Mouse (Mus musculus): Measurements from ENCODE around the gene Gatc. TPM values are rescaled to one million over a fixed set of nuclear protein-coding genes. Genes with fewer than 3 reads are reported as not detected.
"Not testable (repeated sequence)": the region's sequence is repeated elsewhere in the genome, so short reads cannot be mapped to it uniquely, and the experiment has no call there.

The Gatc gene
- total and polyA plus RNA-seq, 3 experiments, result 6.2 to 34.0 (median 14.4) TPM

DNA sequence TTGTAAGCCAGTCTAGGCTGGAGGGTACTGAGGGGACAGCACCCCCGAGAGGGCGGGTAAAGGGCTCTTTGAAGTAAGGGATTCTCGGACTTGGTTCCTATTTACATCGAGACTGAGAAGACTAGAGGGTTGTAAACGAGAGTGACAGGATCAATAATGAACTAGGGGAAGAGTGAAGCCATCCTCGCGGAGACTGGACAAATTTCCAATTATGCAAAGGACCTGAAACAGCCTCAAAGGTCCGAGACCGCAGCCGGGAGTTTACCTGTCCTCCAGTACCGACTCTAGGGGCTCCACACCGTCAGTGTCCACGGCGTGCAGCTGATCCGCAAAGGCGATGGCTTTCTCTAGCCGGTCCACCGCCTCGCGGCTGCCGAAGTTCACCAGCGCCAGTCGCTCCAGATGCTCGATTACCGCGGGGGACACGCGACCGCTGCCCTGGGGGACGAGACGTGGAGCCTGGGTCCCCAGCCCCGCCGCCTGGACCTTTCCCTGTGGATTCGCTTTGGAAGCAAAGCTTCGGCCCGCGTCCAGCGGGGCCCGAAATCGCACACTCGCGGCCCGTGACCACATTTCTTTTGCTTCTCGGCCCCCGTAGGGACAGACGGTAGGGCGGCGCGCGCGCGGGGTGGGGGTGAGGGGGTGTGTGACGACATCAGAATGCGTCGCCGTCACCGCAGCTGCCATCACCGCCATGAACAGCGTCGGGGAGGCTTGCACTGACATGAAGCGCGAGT lies at the start of gene Gatc, which contains the start of gene Triap1 (continued):
- 0 out of 2 replicates have a peak, but pooled peaks have one; percentile 66 for TF ChIP-seq MYC (IDR thresholded peaks at IDR 0.05; ENCODE audit: low read depth, low read length)

DNA sequence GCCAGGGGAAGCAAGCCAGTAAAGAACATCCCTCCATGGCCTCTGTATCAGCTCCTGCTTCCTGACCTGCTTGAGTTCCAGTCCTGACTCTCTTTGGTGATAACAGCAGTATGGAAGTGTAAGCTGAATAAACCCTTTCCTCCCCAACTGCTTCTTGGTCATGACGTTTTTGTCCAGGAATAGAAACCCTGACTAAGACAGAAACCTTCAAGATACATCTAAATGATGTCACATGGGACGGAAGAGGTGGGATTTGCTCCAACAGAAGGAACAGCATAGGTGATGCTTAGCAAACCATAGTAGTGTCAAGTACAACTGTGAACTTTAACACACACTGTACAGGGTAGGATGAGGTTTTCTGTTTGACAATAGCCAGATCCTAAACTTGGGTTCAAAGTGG lies 37.9 kb upstream of the Gatc start:
- H3K4me1 ChIP-seq (ENCODE audit: control insufficient read depth in 1 of 2, insufficient read depth in 2 of 2); H3K9me3 ChIP-seq (replicated peaks; ENCODE audit: low read length); H3K79me2 ChIP-seq (replicated peaks; ENCODE audit: control insufficient read depth, extremely low read depth, insufficient read depth, poor library complexity, severe bottlenecking); dilution Hi-C loops (cut with MboI; ENCODE audit: extremely low pct_ligation_motif_present, extremely low pct_unique_long_range_greater_than_20kb, low sequenced_read_pairs); H3K27ac ChIP-seq (ENCODE audit: insufficient read depth, low read depth); H3K9ac ChIP-seq (ENCODE audit: insufficient read depth, low read depth); in situ Hi-C loops (cut with MboI; ENCODE audit: low pct_ligation_motif_present, low pct_unique_long_range_greater_than_20kb, low sequenced_read_pairs); H3K27me3 ChIP-seq (replicated peaks); H3K4me2 ChIP-seq (ENCODE audit: insufficient read depth, low read depth, poor library complexity, severe bottlenecking); H3K4me3 ChIP-seq (replicated peaks in 1 of 3; ENCODE audit: low read depth in 2 of 3, low read length in 2 of 3, poor library complexity in 1 of 3): not testable (repeated sequence)
- H3K36me3 ChIP-seq (replicated peaks in 1 of 2; ENCODE audit: control insufficient read depth in 1 of 2, insufficient read depth in 1 of 2, low read length in 1 of 2), result peaks cover 0 to 27% of the 10 kb centered on the region in 2 experiments
- TF ChIP-seq JUND (conservative IDR thresholded peaks at IDR 0.05; ENCODE audit: low read depth, low read length) (peak; percentile 57; the same call in 1 of the 2 replicates), MEF2A (IDR thresholded peaks at IDR 0.05; ENCODE audit: borderline replicate concordance, low read depth, low read length) (peak; percentile 87), JUN (IDR thresholded peaks at IDR 0.05; ENCODE audit: insufficient read depth, low read depth, low read length) (peak; percentile 43)
- peak; percentile 42 for DNase-seq (ENCODE audit: extremely low read depth)

DNA sequence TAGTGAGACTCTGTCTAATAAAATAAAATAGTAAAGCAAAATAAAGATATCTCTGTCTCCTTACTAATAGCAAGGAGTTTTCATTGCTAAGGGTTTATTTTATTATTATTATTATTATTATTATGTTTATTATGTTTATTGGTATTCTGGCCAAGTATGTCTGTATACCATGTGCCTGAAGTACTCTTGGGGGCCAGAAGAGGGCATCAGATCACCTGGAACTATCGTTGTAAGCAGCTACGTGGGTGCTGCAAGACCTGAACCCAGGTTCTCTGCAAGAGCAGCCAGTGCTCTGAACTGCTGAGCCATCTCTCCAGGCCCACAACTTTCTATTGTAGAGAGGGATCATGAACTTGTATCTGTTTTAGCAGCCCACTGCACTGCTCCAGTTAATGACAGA lies 34.5 kb upstream of the Gatc start:
- Histone ChIP-seq H3K79me2 (replicated peaks; ENCODE audit: control insufficient read depth, extremely low read depth, insufficient read depth, poor library complexity, severe bottlenecking) (no peaks in the 10 kb centered on the region), H3K27ac (ENCODE audit: insufficient read depth, low read depth) (no peak overlapping the region), H3K4me2 (ENCODE audit: insufficient read depth, low read depth, poor library complexity, severe bottlenecking) (no peak overlapping the region), H3K4me1 (ENCODE audit: control insufficient read depth in 1 of 2, insufficient read depth in 2 of 2) (peaks cover 5 to 6% of the 10 kb centered on the region in 2 experiments; a peak in 2 of 4 replicates), H3K27me3 (replicated peaks) (no peaks in the 10 kb centered on the region), H3K36me3 (replicated peaks in 1 of 2; ENCODE audit: control insufficient read depth in 1 of 2, insufficient read depth in 1 of 2, low read length in 1 of 2) (peaks cover 0 to 46% of the 10 kb centered on the region in 2 experiments), H3K9ac (ENCODE audit: insufficient read depth, low read depth) (no peak overlapping the region), H3K4me3 (replicated peaks in 1 of 3; ENCODE audit: low read depth in 2 of 3, low read length in 2 of 3, poor library complexity in 1 of 3) (no peak overlapping the region), H3K9me3 (replicated peaks; ENCODE audit: low read length) (peaks cover 2% of the 10 kb centered on the region)
- in situ Hi-C loops (cut with MboI; ENCODE audit: low pct_ligation_motif_present, low pct_unique_long_range_greater_than_20kb, low sequenced_read_pairs), result no loop called here
- TF ChIP-seq CHD1 (IDR thresholded peaks at IDR 0.05; ENCODE audit: low read depth, low read length) (no peak), JUN (IDR thresholded peaks at IDR 0.05; ENCODE audit: insufficient read depth, low read depth, low read length) (no peak), SMC3 (IDR thresholded peaks at IDR 0.05; ENCODE audit: low read depth, low read length) (0 out of 2 replicates have a peak, but pooled peaks have one; percentile 13), CTCF (conservative IDR thresholded peaks at IDR 0.05 in 1 of 2, IDR thresholded peaks at IDR 0.05 in 1 of 2; ENCODE audit: low read depth in 2 of 2, low read length in 2 of 2) (peak in 1 of 2 experiments; percentile 21; a peak in 1 of 4 replicates)
- no peak for DNase-seq (ENCODE audit: extremely low read depth)
- dilution Hi-C loops (cut with MboI; ENCODE audit: extremely low pct_ligation_motif_present, extremely low pct_unique_long_range_greater_than_20kb, low sequenced_read_pairs), result no loop called here

DNA sequence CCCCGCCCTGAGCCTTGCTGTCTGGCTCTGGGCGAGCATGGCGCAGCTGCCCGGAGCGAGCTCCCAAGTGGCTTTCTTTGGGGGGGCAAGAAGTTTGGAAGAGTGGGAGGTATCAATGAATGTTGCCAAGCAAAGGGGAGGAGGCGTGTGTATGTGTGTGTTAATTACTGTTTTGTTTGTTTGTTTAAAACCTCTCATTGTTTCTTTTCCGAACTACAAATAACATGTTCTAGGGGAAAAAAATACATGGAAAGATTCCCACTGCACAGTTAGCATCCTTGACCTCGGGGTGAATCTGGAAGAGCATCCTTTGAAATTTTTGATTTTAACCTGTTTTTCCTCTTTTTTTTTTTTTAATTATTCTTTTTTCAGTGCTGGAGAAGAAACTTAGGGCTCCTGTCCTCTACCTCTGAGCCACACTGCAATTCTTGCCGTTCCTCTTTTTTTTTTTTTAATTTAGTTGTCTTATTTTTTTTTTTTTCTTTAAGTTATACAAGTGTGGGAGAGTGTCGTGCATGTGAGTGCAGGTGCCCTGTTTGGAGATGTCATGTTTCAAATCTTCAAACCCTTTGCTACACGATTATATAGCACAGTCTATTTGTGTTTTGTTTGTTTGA lies 33.3 kb upstream of the Gatc start:
- Histone ChIP-seq H3K36me3 (replicated peaks in 1 of 2; ENCODE audit: control insufficient read depth in 1 of 2, insufficient read depth in 1 of 2, low read length in 1 of 2) (peaks cover 2 to 53% of the 10 kb centered on the region in 2 experiments), H3K27me3 (replicated peaks) (no peaks in the 10 kb centered on the region), H3K9ac (ENCODE audit: insufficient read depth, low read depth) (no peak overlapping the region), H3K79me2 (replicated peaks; ENCODE audit: control insufficient read depth, extremely low read depth, insufficient read depth, poor library complexity, severe bottlenecking) (no peaks in the 10 kb centered on the region), H3K9me3 (replicated peaks; ENCODE audit: low read length) (peaks cover 2% of the 10 kb centered on the region), H3K4me1 (ENCODE audit: control insufficient read depth in 1 of 2, insufficient read depth in 2 of 2) (peaks cover 5 to 6% of the 10 kb centered on the region in 2 experiments; a peak in 2 of 4 replicates), H3K27ac (ENCODE audit: insufficient read depth, low read depth) (no peak overlapping the region), H3K4me3 (replicated peaks in 1 of 3; ENCODE audit: low read depth in 2 of 3, low read length in 2 of 3, poor library complexity in 1 of 3) (no peak overlapping the region), H3K4me2 (ENCODE audit: insufficient read depth, low read depth, poor library complexity, severe bottlenecking) (no peak overlapping the region)
- TF ChIP-seq ELF1 (IDR thresholded peaks at IDR 0.05; ENCODE audit: low read depth, low read length), result no peak
- TF ChIP-seq ZMIZ1 (IDR thresholded peaks at IDR 0.05; ENCODE audit: low read depth, low read length), result no peak
- TF ChIP-seq RAD21 (IDR thresholded peaks at IDR 0.05; ENCODE audit: low read depth, low read length), result no peak
- no peak for TF ChIP-seq RCOR1 (conservative IDR thresholded peaks at IDR 0.05; ENCODE audit: low read depth, low read length)
- no peak for TF ChIP-seq POLR2AphosphoS2 (IDR thresholded peaks at IDR 0.05; ENCODE audit: low read depth, low read length)
- TF ChIP-seq MAX (IDR thresholded peaks at IDR 0.05; ENCODE audit: low read length), result no peak
- TF ChIP-seq JUND (conservative IDR thresholded peaks at IDR 0.05; ENCODE audit: low read depth, low read length), result no peak
- in situ Hi-C loops (cut with MboI; ENCODE audit: low pct_ligation_motif_present, low pct_unique_long_range_greater_than_20kb, low sequenced_read_pairs) (no loop called here), dilution Hi-C loops (cut with MboI; ENCODE audit: extremely low pct_ligation_motif_present, extremely low pct_unique_long_range_greater_than_20kb, low sequenced_read_pairs) (no loop called here)
- no peak for DNase-seq (ENCODE audit: extremely low read depth)

Data from CH12.LX (cell line).